Mouse (Mus musculus) testis, postnatal 14 days (tissue): ENCODE results near the gene Fam110a.
A peak's percentile ranks its signal among the peaks of the same experiment; 100 is the strongest.
"Not testable (repeated sequence)": the region's sequence is repeated elsewhere in the genome, so short reads cannot be mapped to it uniquely, and the experiment has no call there.

Source experiments
- DNase-seq: peaks from one replicate; pipeline ENCODE4 v3.0.0; 2021; ENCODE audit warnings: low spot score

Fam110a gene

DNA sequence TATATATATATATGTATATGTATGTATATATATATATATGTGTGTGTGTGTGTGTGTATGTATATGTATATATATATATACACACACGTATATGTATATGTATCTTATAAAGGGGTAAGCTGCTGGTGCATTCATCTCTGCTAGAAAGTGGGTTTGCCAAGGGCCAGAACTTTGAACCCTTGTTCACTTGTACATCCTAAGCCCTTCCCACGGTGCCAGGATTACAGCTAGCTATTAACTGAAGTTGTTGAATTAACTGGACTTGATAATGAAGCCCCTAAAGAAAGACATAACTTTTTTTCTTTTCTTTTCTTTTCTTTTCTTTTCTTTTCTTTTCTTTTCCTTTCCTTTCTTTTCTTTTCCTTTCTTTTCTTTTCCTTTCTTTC, 17.2 kb upstream of the Fam110a start:
- not testable (repeated sequence) for DNase-seq

DNA sequence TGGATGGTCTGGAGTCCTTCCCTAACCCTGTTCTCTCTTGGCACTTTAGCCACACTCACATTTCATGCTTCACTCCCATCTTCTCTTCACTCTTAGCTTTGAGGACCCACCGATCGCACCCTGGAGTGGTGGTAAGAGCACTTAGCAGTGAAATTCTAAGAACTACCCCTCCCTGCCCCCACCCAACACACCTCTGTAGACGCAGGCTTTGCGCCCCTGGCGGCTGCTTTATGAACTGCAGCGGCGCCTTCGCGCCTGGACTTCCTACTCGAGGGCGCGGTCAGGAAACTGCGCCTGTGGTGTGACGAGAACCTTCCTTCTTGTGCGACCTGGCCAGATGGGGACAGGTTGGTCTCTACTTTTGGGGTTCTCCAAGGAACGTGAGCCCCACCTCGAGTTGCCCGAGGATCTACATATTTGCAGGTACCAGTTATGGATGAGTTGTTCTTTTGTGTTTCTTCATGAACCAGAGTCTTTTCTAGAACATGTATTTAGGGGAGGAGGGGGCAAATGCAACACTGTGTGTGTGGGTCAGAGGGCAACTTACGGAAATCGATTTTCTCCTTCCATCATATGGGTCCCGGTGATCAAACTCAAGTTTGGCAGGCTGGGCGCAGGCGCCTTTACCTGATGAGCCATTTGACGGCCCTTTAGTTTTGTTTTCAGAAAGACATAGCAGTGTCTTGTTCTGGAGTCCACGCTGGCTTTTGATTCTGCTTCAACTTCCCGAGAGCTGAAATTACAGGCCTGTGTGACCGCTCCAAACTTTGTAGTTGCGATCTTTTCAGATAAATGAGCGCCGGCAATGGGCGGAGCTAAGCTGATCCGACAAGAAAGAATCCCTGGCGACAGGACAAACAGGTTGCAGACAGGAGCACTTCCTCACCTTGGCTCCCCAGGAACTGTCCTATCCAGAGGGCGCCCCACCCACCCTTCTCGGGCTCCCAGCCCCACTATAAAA, 16.5 kb upstream of the Fam110a start, which contains the start of gene Slc52a3:
Gene Slc52a3 (plus strand): TSS at position 283 of the 961 bp plus-strand sequence.
- peak; percentile 86 for DNase-seq

- DNase-seq, result peak; percentile 59
Observed at GRCm38 (mm10) chr2:151994350-151995122, 14.5 kb upstream of the Fam110a start.

GRCm38 (mm10) chr2:151991446-151991845, 11.4 kb upstream of the Fam110a start:
- DNase-seq, result no peak

- no peak for DNase-seq
Observed at GRCm38 (mm10) chr2:151990985-151991394, 11.0 kb upstream of the Fam110a start.

GRCm38 (mm10) chr2:151988978-151989377, 9.0 kb upstream of the Fam110a start:
- no peak for DNase-seq

DNA sequence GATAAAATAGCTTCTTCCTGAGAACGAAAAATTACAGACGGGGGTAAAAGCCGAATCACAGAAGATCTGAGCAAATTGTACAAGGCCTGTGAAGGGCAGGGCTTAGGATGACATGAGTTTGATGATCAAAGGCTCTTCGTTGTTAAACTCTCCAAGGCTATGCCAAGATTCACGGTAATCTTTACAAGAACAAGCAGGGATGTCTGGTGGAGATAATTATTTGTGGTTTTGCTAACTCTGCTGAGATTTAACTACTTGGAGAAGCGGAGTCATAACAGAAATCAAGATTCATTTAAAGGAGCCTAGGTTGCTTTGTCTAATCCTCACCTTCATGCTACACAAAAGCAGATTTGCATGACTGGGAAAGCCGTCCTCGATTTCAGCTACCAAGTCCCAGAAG, 6.9 kb upstream of the Fam110a start:
- no peak for DNase-seq

DNA sequence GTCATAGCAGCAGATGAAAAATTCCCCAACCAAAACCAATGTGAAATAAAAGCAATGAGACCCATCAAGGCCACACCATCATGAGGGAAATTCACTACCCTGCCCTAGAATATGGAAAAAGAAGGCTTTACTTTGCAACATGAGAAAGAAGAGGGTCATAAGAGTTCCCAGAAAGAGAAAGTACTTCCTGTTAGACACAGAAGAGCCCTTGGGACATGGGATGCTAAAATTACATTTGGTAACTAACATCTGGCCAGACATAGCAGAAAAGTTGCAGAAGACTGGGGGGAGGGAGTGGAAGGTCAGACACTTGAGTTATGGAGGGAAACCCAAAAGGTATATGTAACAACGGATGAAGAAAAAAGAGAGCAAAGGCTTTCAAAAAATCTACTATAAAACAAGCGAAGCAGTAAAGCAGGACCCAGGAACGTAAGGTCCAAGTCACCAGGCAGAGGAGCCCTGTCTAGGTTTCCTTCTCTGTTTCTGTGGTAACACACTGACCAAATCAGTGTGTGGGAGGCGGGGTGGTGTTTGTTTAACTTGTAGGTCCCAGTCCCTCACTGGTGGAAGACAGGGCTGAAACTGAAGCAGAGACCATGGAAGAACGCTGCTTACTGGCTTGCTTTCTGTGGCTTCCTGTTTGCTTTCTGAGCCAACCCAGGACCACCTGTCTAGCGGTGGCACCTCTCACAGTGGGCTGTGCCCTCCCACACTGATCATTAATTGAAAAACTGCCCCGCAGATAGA, 5.6 kb upstream of the Fam110a start:
- DNase-seq, result no peak

GRCm38 (mm10) chr2:151984019-151984418, 4.0 kb upstream of the Fam110a start:
- no peak for DNase-seq

- DNase-seq, result no peak
Observed at GRCm38 (mm10) chr2:151982476-151982875, 2.5 kb upstream of the Fam110a start.

- no peak for DNase-seq
Observed at GRCm38 (mm10) chr2:151981268-151981667, 1.2 kb upstream of the Fam110a start.

DNA sequence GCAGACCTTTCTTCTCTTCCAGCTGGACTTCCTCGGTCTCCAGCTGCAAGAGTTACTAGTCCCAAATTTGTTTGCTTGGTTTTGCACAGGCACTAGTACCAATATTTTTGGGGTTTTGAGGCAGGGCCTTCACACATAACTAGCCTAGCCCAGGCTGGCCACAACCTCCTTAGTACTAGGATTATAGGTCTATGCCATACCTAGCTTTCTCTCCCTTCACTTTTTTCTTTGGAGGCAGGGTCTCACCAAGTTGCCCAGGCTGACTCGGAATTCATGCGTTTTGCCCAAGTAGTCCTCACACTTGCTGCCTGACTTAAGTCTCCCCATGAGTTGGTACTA, 305 bp upstream of the Fam110a start:
- no peak for DNase-seq

- no peak for DNase-seq
Observed at GRCm38 (mm10) chr2:151978494-151978893, 1.5 kb downstream of the Fam110a start.

- DNase-seq, result no peak
Observed at GRCm38 (mm10) chr2:151977689-151978440, 2.2 kb downstream of the Fam110a start.

DNA sequence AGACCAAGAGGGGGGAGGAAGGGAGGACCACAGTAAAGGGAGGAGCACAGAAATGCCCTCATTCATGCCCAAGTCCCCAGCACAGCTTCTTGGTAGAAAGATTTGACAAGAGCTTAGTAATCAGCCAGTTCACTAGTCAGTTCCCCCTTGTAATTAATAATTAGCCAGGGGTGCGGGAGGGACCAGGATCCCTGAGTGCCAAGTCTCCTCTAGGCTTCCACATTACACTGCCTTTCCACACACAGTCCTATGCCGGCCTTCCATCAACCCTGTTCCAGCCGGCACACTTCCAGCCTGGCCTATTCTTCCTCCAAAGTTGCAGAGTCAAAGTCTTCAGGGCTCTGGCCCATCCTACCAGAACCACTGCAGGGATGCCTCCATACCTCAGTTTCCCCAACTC, 4.0 kb downstream of the Fam110a start:
- DNase-seq, result no peak

DNA sequence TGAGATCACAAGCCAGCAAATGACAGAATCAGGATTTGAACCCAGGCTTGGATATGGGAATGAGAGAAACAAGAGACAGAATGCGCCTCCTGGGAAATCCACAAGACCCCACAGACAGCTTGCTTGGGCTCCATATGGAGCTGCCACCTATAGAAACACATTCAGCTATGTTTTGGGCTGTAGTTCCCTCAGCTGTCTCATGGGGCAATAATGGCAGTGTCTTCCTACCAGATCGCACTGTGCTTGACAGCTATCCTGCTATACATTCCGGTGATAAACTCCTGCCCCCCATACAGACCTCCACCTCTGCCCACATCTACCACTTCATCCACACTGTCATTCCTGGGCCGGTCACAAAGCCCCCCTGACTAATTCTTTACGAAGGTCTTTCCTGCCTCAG, 4.7 kb downstream of the Fam110a start:
- no peak for DNase-seq

GRCm38 (mm10) chr2:151973595-151974562, 6.1 kb downstream of the Fam110a start:
- DNase-seq, result no peak

GRCm38 (mm10) chr2:151972880-151973594, 7.0 kb downstream of the Fam110a start:
- no peak for DNase-seq

GRCm38 (mm10) chr2:151971748-151972147, 8.3 kb downstream of the Fam110a start:
- DNase-seq, result no peak
